Mouse (Mus musculus) MEL-GATA-1-ER (cell line): Measurements from ENCODE around the gene Itpr2.
A peak's percentile ranks its signal among the peaks of the same experiment; 100 is the strongest.

Source experiments
- DNase-seq: peaks from one replicate; pipeline ENCODE4 v3.0.0-alpha.2; 2012; ENCODE audit warnings: low read depth; ENCODE audit errors: extremely low read depth

Itpr2 gene

GRCm38 (mm10) chr6:146314304-146314703 lies 187.7 kb downstream of the Itpr2 start:
- DNase-seq = no peak

- DNase-seq = no peak
These were observed 188.6 kb downstream of the Itpr2 start for GRCm38 (mm10) chr6:146313396-146313795.

- no peak for DNase-seq
These were observed 191.8 kb downstream of the Itpr2 start for GRCm38 (mm10) chr6:146310210-146310609.

GRCm38 (mm10) chr6:146309335-146309734 lies 192.7 kb downstream of the Itpr2 start:
- peak; percentile 19 for DNase-seq

- DNase-seq = no peak
These were observed 196.0 kb downstream of the Itpr2 start for GRCm38 (mm10) chr6:146305995-146306394.

GRCm38 (mm10) chr6:146304088-146304487 lies 197.9 kb downstream of the Itpr2 start:
- no peak for DNase-seq

- no peak for DNase-seq
These were observed 198.7 kb downstream of the Itpr2 start for GRCm38 (mm10) chr6:146303336-146303735.

GRCm38 (mm10) chr6:146302574-146303130 lies 199.4 kb downstream of the Itpr2 start:
- DNase-seq = no peak

GRCm38 (mm10) chr6:146302101-146302500 lies 199.9 kb downstream of the Itpr2 start:
- no peak for DNase-seq

GRCm38 (mm10) chr6:146300961-146301360 lies 201.1 kb downstream of the Itpr2 start:
- no peak for DNase-seq

- no peak for DNase-seq
These were observed 203.3 kb downstream of the Itpr2 start for GRCm38 (mm10) chr6:146298712-146299111.

GRCm38 (mm10) chr6:146291036-146291435 lies 211.0 kb downstream of the Itpr2 start:
- DNase-seq = no peak

- DNase-seq = no peak
These were observed 212.2 kb downstream of the Itpr2 start for GRCm38 (mm10) chr6:146289801-146290200.

GRCm38 (mm10) chr6:146288266-146288665 lies 213.8 kb downstream of the Itpr2 start:
- no peak for DNase-seq

- DNase-seq = no peak
These were observed 217.0 kb downstream of the Itpr2 start for GRCm38 (mm10) chr6:146284921-146285565.

- no peak for DNase-seq
These were observed 218.0 kb downstream of the Itpr2 start for GRCm38 (mm10) chr6:146283981-146284380.

GRCm38 (mm10) chr6:146282061-146282659 lies 219.9 kb downstream of the Itpr2 start:
- no peak for DNase-seq

GRCm38 (mm10) chr6:146281176-146281899 lies 220.7 kb downstream of the Itpr2 start:
- DNase-seq = no peak

GRCm38 (mm10) chr6:146273256-146273655 lies 228.8 kb downstream of the Itpr2 start:
- no peak for DNase-seq

- peak; percentile 28 for DNase-seq
These were observed 229.6 kb downstream of the Itpr2 start for GRCm38 (mm10) chr6:146272253-146273036.

GRCm38 (mm10) chr6:146270776-146271533 lies 231.1 kb downstream of the Itpr2 start:
- no peak for DNase-seq
